Mouse (Mus musculus): Measurements from ENCODE around the gene Rps6kc1.

GRCm38 (mm10) chr1:190871068-190871467 lies 40.5 kb downstream of the Rps6kc1 start:
- TF ChIP-seq TAL1 (IDR thresholded peaks at IDR 0.05; ENCODE audit: low read length) (no peak), GATA1 (IDR thresholded peaks at IDR 0.05; ENCODE audit: low read length) (no peak)

All from erythroblast, embryonic 14.5 days (primary cell).